Mouse (Mus musculus): ENCODE measurements around the gene Tmem164.

Tmem164 gene

GRCm38 (mm10) chrX:142828184-142828908 is 147.1 kb downstream of the Tmem164 start:
- no peak for DNase-seq (ENCODE audit: low spot score in 2 of 2)

GRCm38 (mm10) chrX:142829267-142829666 is 148.1 kb downstream of the Tmem164 start:
- no peak for DNase-seq (ENCODE audit: low spot score in 2 of 2)

- DNase-seq (ENCODE audit: low spot score in 2 of 2), result no peak
Observed at GRCm38 (mm10) chrX:142829866-142830470, 148.8 kb downstream of the Tmem164 start.

- no peak for DNase-seq (ENCODE audit: low spot score in 2 of 2)
Observed at GRCm38 (mm10) chrX:142830572-142830971, 149.4 kb downstream of the Tmem164 start.

- no peak for DNase-seq (ENCODE audit: low spot score in 2 of 2)
Observed at GRCm38 (mm10) chrX:142832221-142832620, 151.0 kb downstream of the Tmem164 start.

GRCm38 (mm10) chrX:142833164-142833796 is 152.1 kb downstream of the Tmem164 start:
- no peak for DNase-seq (ENCODE audit: low spot score in 2 of 2)

GRCm38 (mm10) chrX:142834807-142835206 is 153.6 kb downstream of the Tmem164 start:
- no peak for DNase-seq (ENCODE audit: low spot score in 2 of 2)

GRCm38 (mm10) chrX:142836399-142836798 is 155.2 kb downstream of the Tmem164 start:
- no peak for DNase-seq (ENCODE audit: low spot score in 2 of 2)

- DNase-seq (ENCODE audit: low spot score in 2 of 2), result no peak
Observed at GRCm38 (mm10) chrX:142837316-142837715, 156.1 kb downstream of the Tmem164 start.

- DNase-seq (ENCODE audit: low spot score in 2 of 2), result no peak
Observed at GRCm38 (mm10) chrX:142838841-142839240, 157.6 kb downstream of the Tmem164 start.

- no peak for DNase-seq (ENCODE audit: low spot score in 2 of 2)
Observed at GRCm38 (mm10) chrX:142839411-142839810, 158.2 kb downstream of the Tmem164 start.

GRCm38 (mm10) chrX:142841916-142842315 is 160.7 kb downstream of the Tmem164 start:
- DNase-seq (ENCODE audit: low spot score in 2 of 2), result no peak

- DNase-seq (ENCODE audit: low spot score in 2 of 2), result no peak
Observed at GRCm38 (mm10) chrX:142846266-142846665, 165.1 kb downstream of the Tmem164 start.

- no peak for DNase-seq (ENCODE audit: low spot score in 2 of 2)
Observed at GRCm38 (mm10) chrX:142848032-142848431, 166.8 kb downstream of the Tmem164 start.

GRCm38 (mm10) chrX:142869844-142870243 is 188.6 kb downstream of the Tmem164 start:
- DNase-seq (ENCODE audit: low spot score in 2 of 2), result no peak

GRCm38 (mm10) chrX:142882255-142882654 is 201.0 kb downstream of the Tmem164 start:
- no peak for DNase-seq (ENCODE audit: low spot score in 2 of 2)

- DNase-seq (ENCODE audit: low spot score in 2 of 2), result no peak
Observed at GRCm38 (mm10) chrX:142883593-142883992, 202.4 kb downstream of the Tmem164 start.

- no peak for DNase-seq (ENCODE audit: low spot score in 2 of 2)
Observed at GRCm38 (mm10) chrX:142885962-142886361, 204.8 kb downstream of the Tmem164 start.
